Mouse (Mus musculus): ENCODE measurements at regions not wholly inside any gene's neighbourhood (a gene's known extent, or its start where the extent isn't known, plus 50 kb on each side); places are given as distances from the start of the nearest gene placed in this dataset.

DNA sequence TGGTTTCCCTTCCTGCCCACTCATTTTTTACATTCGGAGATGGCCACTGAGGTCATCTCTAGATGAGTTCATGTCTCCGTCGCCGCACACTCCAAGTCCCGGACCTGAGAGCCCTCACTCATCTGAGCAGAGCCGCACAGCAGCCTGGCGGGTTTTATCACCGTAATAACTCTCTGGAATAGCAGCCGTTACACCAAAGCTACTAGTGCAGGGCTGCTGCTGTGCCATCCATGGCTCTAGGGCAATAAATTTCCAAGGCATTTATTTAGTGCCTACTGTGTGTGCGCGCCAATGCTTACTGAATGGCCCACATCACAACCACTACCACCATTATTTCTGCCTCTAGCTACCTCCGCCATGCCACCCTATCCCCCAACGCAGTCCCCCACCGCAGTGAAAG, 242.9 kb upstream of the Rpl38 start:
- TF ChIP-seq POLR2A (IDR thresholded peaks at IDR 0.05; ENCODE audit: borderline replicate concordance, control insufficient read depth, low read depth, low read length) (no peak), CTCF (IDR thresholded peaks at IDR 0.05; ENCODE audit: control insufficient read depth, insufficient read depth, low read length) (no peak)
